Mouse (Mus musculus) embryonic fibroblast, embryonic 13.5 days (primary cell): ENCODE results near the gene Marc1. TPM values are rescaled to one million over a fixed set of nuclear protein-coding genes. Genes with fewer than 3 reads are reported as not detected.

Experiments used
- H3K27ac ChIP-seq: 2 replicates; pipeline ENCODE4 v1.5.1; 2012; ENCODE audit warnings: low read length, control low read depth, inconsistent platforms; ENCODE audit not compliant: insufficient read depth
- H3K4me1 ChIP-seq: 2 replicates; pipeline ENCODE4 v1.6.1; 2011; ENCODE audit warnings: low read length; ENCODE audit not compliant: control insufficient read depth, insufficient read depth
- H3K4me3 ChIP-seq: 2 replicates; pipeline ENCODE4 v1.5.1; 2011; ENCODE audit warnings: mild to moderate bottlenecking, control low read depth, low read length; ENCODE audit not compliant: insufficient read depth
- CTCF ChIP-seq: IDR thresholded peaks from 2 replicates; pipeline ENCODE4 v1.5.1; 2011; ENCODE audit warnings: mild to moderate bottlenecking, control low read depth, low read length, moderate library complexity, borderline replicate concordance; ENCODE audit not compliant: insufficient read depth
- POLR2A ChIP-seq: IDR thresholded peaks from 2 replicates; pipeline ENCODE4 v1.6.1; 2011; ENCODE audit warnings: low read depth, mild to moderate bottlenecking, control low read depth, low read length, moderate library complexity
- polyA plus RNA-seq: library from polyadenylated mRNA; stranded (reverse); fragments of >200 nt; gene quantifications from 2 replicates; pipeline ENCODE4 v1.2.4, GENCODE M21; 2011; ENCODE audit warnings: low read depth; ENCODE audit not compliant: missing spikeins, insufficient read length

The Marc1 gene
- polyA plus RNA-seq, 1 experiment, result not detected

DNA sequence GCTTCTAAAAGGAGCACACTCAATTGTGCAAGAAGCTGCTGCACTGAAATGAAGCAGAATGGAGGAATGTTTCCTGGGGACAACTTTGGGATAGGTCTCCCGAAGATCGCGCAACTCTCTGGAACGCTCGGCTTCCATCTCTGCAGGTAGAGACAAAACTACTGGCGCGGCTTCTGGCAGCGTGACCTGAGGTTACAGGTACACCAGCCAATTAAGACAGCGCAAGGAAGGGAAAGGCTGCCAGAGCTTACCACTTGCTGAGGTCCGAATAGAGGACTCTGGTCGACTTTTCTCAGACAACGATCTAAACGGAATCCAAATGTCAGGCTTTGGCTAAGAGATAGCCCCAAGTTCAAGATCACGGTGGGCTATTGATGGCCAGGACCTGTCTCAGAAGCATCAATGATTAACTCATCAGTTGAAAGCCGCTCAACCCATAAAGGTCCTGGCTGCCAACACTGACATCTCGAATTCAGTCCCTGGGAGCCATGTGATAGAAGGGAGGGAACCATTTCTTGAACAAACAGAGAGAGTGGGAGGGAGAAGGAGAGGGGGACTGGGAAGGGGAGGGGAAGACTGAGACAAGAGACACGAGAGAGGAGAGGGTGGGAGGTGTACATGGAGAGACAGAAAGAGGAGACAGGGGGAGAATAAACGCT is 35.1 kb upstream of the Marc1 start, which contains the start of gene Marc2:
Marc2 (minus strand) TSS at position 360 of the 659 bp plus-strand sequence.
- H3K4me3 ChIP-seq, result peak within 1 kb of the TSS; percentile 94
- H3K4me1 ChIP-seq, result peaks cover 5% of the 10 kb centered on the region; the same call in 1 of the 2 replicates
- peak within 1 kb of the TSS; percentile 49 for H3K27ac ChIP-seq
- TF ChIP-seq POLR2A, result no peak
- no peak for TF ChIP-seq CTCF

DNA sequence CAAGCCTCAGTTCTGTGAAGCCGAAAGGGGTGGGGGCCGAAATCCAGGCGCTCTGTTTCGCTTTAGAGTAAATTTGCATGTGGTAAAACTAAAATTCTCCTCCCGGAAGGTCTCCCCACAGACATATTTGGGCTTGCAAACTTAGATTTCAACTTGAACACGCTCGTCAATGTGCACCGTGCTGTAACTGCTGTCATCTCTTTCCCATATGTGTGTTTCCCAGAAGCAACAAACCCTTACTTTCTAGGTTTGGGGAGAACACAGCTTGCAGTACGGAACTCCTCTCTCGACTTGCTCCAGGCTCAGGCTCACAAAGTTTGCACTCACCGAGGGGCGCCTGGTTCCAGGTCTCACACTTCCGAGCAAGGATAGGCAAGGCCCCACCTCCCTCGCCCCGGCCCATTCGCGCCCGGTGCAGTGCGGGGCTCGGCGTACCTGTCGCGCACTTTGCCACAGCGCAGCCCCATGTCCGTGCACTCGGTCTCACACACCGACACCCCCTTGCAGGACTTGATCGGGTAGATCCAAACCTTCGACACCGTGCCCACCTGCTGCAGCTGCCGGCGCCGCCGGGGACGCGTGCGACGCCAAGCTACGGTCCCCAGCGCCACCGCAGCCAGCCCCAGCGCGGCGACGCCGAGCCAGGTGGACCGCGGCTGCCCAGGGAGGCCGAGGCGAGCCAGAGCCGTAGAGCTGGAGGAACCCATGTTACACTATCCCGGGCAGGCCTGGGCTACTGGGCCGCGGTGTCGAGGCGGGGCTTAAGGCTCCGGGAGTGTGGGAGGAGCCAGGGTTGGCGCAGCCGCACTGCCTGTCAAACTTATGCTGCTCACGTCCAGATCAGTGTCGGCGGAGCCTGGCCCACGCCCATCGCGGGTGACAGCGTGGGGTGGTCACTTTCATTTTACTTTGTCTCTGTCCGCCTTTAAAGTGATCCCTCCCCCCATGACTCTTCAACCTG is 34.3 kb upstream of the Marc1 start:
- peaks cover 5% of the 10 kb centered on the region; the same call in 1 of the 2 replicates for H3K4me1 ChIP-seq
- H3K27ac ChIP-seq, result peak overlapping the region; percentile 49
- TF ChIP-seq POLR2A (peak; percentile 96), CTCF (no peak)
- H3K4me3 ChIP-seq, result peak overlapping the region; percentile 94

DNA sequence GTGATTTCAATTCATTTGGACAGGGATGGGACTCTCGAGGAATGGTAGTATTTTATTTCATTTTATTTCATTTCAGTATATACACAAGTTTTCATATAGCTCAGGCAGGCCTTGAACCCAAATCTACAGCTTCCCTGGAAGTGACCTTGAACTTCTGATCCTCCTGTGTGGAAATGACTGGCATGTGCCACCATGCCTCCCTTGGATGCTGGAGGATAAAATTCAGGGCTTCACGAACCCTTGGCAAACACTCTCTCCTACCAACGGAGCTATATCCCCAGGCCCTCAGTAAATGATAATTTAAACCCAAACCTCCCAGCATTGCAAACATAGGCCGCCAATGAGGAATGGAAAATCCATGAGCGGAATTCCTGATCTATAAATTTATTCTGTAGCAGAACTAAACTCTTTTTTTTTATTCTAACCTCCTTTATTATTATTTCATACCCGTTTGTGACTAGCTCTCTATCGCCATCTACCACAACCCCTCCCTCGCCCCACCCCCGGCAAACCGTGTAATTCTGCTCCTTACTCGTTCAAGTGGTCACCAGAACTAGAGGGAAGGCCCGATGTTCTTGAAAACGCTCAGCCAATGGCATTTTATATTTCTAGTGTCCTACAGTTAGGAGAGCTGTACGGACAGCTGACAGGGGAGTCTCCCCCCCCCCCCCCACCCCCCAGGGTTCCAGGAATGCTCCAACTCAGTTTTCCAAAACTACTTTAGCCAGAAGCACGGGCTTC is 33.4 kb upstream of the Marc1 start:
- peak overlapping the region; percentile 49 for H3K27ac ChIP-seq
- H3K4me1 ChIP-seq, result peaks cover 5% of the 10 kb centered on the region; the same call in 1 of the 2 replicates
- TF ChIP-seq POLR2A, result no peak
- no peak for TF ChIP-seq CTCF
- H3K4me3 ChIP-seq, result peak overlapping the region; percentile 94

DNA sequence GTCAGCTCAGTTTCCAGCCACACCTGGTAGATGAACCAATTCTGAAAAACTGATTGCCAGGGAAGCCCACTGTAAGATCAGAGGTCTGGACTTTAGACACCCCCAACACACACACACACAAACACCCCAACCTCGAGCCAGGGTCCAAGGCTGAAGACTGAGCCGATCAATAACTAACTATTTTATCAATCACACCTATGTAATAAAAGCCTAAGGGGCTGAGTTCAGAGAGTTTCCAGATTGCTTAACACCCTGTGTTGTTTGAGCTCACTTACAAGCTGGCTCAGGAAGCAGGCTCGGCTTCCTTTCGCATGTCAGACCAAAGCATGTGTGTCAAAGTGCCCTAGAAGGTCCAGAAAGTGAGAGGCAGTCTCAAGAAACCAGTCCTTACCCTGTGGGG is 26.5 kb upstream of the Marc1 start:
- H3K27ac ChIP-seq, result no peak overlapping the region
- no peaks in the 10 kb centered on the region for H3K4me1 ChIP-seq
- TF ChIP-seq CTCF (no peak), POLR2A (no peak)
- no peak overlapping the region for H3K4me3 ChIP-seq

DNA sequence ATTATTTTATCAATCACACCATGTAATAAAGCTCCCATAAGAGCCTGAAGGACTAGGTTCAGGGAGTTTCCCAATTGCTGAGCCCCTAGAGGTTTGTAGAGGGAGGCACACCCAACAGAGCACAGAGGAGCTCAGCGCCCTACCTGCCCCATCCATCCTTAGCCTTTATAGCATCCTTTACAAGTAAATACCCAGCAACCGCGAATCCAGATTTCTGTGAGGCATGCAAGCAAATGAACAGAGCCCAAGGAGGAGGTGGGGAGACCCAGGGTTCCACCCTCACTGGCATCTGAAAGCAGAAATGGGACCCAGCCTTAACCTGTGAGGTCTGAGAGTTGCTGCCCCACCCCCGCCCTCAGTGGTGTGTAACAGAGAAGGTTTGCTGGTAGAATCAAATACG is 25.2 kb upstream of the Marc1 start:
- no peak overlapping the region for H3K27ac ChIP-seq

DNA sequence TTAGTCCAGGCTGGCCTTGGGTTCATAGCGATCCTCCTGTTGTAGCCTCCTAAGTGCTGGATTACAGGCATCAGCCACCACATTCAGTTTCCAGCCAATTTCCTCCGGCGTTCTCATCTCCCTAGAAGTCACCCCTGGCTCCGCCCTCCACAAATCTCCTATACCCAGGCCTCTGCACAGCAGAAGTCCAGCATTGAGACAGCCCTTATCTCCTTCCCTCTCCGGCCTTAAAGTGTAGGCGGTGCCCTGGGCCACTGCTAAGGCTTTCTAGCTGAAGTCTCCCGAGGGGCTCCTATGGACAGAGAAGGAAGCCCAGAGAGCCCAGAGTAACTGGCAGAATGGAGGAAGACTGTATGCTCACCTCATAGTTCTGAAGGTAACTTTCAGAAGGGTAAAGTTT is 22.4 kb upstream of the Marc1 start:
- TF ChIP-seq CTCF, result no peak
- TF ChIP-seq POLR2A, result no peak
- no peak overlapping the region for H3K4me3 ChIP-seq
- H3K27ac ChIP-seq, result no peak overlapping the region
- H3K4me1 ChIP-seq, result no peaks in the 10 kb centered on the region

More for the DNA sequence above, 25.2 kb upstream of the Marc1 start:
- TF ChIP-seq POLR2A, result no peak
- no peak for TF ChIP-seq CTCF
- Histone ChIP-seq H3K4me1 (no peaks in the 10 kb centered on the region), H3K4me3 (no peak overlapping the region)

DNA sequence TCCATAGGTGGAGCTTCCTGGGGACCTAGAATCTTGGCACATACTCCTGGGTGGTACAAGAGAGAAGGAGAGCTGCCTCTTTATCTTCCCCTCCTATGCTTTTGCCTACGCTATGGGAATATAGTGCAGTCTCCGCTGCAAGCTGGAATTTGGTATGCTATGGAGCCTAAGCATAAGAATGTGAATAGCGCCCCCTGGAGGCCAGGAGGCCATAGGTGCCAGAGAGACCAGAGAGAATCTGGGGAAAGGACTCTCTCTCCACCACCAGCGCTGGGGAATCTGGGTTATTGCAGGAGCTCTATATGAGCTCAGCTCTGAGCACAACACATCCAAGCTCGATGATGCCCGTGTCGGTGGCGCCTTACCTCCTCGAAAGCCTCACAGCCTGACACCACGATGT is 21.1 kb upstream of the Marc1 start:
- TF ChIP-seq CTCF (no peak), POLR2A (no peak)
- H3K4me3 ChIP-seq, result no peak overlapping the region
- H3K27ac ChIP-seq, result no peak overlapping the region
- H3K4me1 ChIP-seq, result no peaks in the 10 kb centered on the region

DNA sequence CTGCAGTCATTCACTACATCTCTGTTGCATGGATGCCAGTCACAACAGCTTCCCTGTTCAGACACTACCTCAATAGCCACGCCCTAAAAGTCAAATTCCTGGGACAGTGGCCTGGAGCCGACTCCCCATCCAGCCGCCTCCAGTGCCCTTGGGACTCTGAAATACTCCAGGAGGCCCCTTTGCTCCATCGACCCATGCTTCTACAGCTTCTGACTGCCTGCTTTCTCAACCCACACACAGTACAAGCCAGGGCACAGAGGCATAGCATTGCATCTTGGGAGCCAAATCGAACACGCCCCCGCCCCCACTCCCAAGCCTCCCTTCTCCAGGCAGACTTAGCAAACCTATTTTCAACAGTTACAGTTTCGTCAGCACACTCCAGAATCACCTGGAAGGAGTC is 18.8 kb upstream of the Marc1 start:
- TF ChIP-seq POLR2A (no peak), CTCF (no peak)
- Histone ChIP-seq H3K4me3 (no peak overlapping the region), H3K4me1 (no peaks in the 10 kb centered on the region), H3K27ac (no peak overlapping the region)

DNA sequence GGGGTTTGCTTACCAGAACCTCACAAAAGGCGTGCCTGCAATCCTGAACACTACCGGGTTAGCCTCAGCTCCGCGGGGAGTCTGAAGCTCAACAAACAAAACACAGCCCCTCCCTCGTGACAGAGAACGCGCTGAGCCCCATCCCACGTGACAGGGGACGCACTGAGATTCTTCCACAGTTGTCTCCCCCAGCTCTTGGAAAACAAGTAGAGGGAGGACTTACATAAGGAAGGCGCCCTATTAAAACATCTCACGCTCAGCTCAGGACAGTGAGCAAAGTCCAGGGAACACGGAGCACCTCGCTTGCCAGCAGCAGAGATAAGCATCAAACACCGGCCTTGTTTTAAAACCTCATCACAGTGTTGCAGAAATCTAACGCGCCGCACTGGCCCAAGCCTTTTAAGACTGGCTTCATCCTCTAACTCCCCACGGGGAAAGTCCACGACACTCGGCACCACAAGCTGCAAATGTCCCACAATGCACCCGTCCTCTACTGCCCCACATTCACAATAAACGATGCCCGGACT is 16.1 kb upstream of the Marc1 start:
- H3K4me3 ChIP-seq, result no peak overlapping the region

More for the DNA sequence above, 16.1 kb upstream of the Marc1 start:
- Histone ChIP-seq H3K27ac (no peak overlapping the region), H3K4me1 (no peaks in the 10 kb centered on the region)
- no peak for TF ChIP-seq CTCF
- no peak for TF ChIP-seq POLR2A
